In genomic region chr12:3364076-3364475, GRCm38 (mm10) we compare ENCODE assay signal across 13 mouse cellular contexts. TPM values are rescaled to one million over a fixed set of nuclear protein-coding genes. Genes with fewer than 3 reads are reported as not detected.
DNase-seq lines count a peak whose midpoint lies in the region; ATAC-seq and TF ChIP-seq lines count a peak whose summit lies in the region.
"Had no signal": no experiment of that assay in that cellular context is flagged by ENCODE, and none has a peak within 500 bp of the region (broad histone marks: within the 10 kb centered on the region; RNA-seq: fewer than 3 reads in every experiment).

No protein-coding gene starts in this region.

- no peak overlapping the region for H3K9ac ChIP-seq in midbrain, embryonic 11.5 days (ENCODE audit: low read length)
- H3K9ac ChIP-seq in forebrain, embryonic 15.5 days (replicated peaks), result no peak overlapping the region
- no peak overlapping the region for H3K9ac ChIP-seq in hindbrain, postnatal 0 days (replicated peaks; ENCODE audit: low read length)
- no peak overlapping the region for H3K9ac ChIP-seq in neural tube, embryonic 15.5 days (replicated peaks)

- H3K9me3 ChIP-seq in midbrain, embryonic 10.5 days (replicated peaks), result peaks cover 15% of the 10 kb centered on the region
- H3K9me3 ChIP-seq in midbrain, embryonic 11.5 days (ENCODE audit: control insufficient read depth, low read length), result no peaks in the 10 kb centered on the region; the same call in 1 of the 2 replicates
- peaks cover 7% of the 10 kb centered on the region; the same call in 1 of the 2 replicates for H3K9me3 ChIP-seq in forebrain, embryonic 15.5 days
- H3K9me3 ChIP-seq in hindbrain, postnatal 0 days (ENCODE audit: low read length), result no peaks in the 10 kb centered on the region
- no peaks in the 10 kb centered on the region for H3K9me3 ChIP-seq in neural tube, embryonic 15.5 days (replicated peaks)
- H3K9me3 ChIP-seq: liver, embryonic 13.5 days had no signal

- TF ChIP-seq CTCF in hindbrain, postnatal 0 days (IDR thresholded peaks at IDR 0.05; ENCODE audit: low read depth), result no peak

- no peak for ATAC-seq in midbrain, embryonic 11.5 days (ENCODE audit: low FRiP score)
- ATAC-seq in forebrain, embryonic 15.5 days (replicated peaks), result peak; percentile 1; the same call in 1 of the 2 replicates
- no peak for ATAC-seq in hindbrain, postnatal 0 days
- peak; percentile 7 for ATAC-seq in neural tube, embryonic 15.5 days (ENCODE audit: low FRiP score)

- H3K27me3 ChIP-seq in midbrain, embryonic 10.5 days (ENCODE audit: low read depth, poor library complexity, severe bottlenecking), result peaks cover 6% of the 10 kb centered on the region; the same call in 1 of the 2 replicates
- no peaks in the 10 kb centered on the region for H3K27me3 ChIP-seq in midbrain, embryonic 11.5 days (ENCODE audit: control insufficient read depth, insufficient read depth, low read length)
- no peaks in the 10 kb centered on the region for H3K27me3 ChIP-seq in forebrain, embryonic 15.5 days
- H3K27me3 ChIP-seq in hindbrain, postnatal 0 days (ENCODE audit: insufficient read depth, low read length), result no peaks in the 10 kb centered on the region
- H3K27me3 ChIP-seq in neural tube, embryonic 15.5 days (replicated peaks), result no peaks in the 10 kb centered on the region
- H3K27me3 ChIP-seq: CH12.LX had no signal

- no peak for DNase-seq in midbrain, embryonic 10.5 days (ENCODE audit: low spot score)
- DNase-seq in midbrain, embryonic 11.5 days (ENCODE audit: low spot score, missing footprints), result no peak
- no peak for DNase-seq in hindbrain, postnatal 0 days (ENCODE audit: low spot score)
- no peak for DNase-seq in gastrocnemius, postnatal 4 days (ENCODE audit: low spot score in 2 of 2)
- no peak for DNase-seq in Muller cell, postnatal 12 days (ENCODE audit: inconsistent ontology term)
- DNase-seq in thymus, postnatal 36 days, result no peak
- DNase-seq: adrenal gland, postnatal 10 days; gastrocnemius, postnatal 25 days; liver, embryonic 13.5 days; lung, postnatal 10 days had no signal

- no peak overlapping the region for H3K4me2 ChIP-seq in midbrain, embryonic 11.5 days
- no peak overlapping the region for H3K4me2 ChIP-seq in forebrain, embryonic 15.5 days (replicated peaks)
- H3K4me2 ChIP-seq in hindbrain, postnatal 0 days (ENCODE audit: low read depth, low read length), result no peak overlapping the region
- H3K4me2 ChIP-seq in neural tube, embryonic 15.5 days, result peak overlapping the region; percentile 84

- no peak overlapping the region for H3K4me3 ChIP-seq in midbrain, embryonic 10.5 days
- no peak overlapping the region for H3K4me3 ChIP-seq in midbrain, embryonic 11.5 days (ENCODE audit: low read depth, low read length)
- H3K4me3 ChIP-seq in forebrain, embryonic 15.5 days, result no peak overlapping the region
- no peak overlapping the region for H3K4me3 ChIP-seq in hindbrain, postnatal 0 days (ENCODE audit: low read length)
- peak overlapping the region; percentile 78; the same call in 1 of the 2 replicates for H3K4me3 ChIP-seq in neural tube, embryonic 15.5 days (replicated peaks)

- H3K27ac ChIP-seq in midbrain, embryonic 10.5 days (replicated peaks), result peak overlapping the region; percentile 90; the same call in 1 of the 2 replicates
- H3K27ac ChIP-seq in midbrain, embryonic 11.5 days (ENCODE audit: low read depth, low read length), result no peak overlapping the region; the same call in 1 of the 2 replicates
- peak overlapping the region; percentile 97 for H3K27ac ChIP-seq in forebrain, embryonic 15.5 days (replicated peaks)
- H3K27ac ChIP-seq in hindbrain, postnatal 0 days, result peak overlapping the region; percentile 90
- peak overlapping the region; percentile 97 for H3K27ac ChIP-seq in neural tube, embryonic 15.5 days (replicated peaks)
- H3K27ac ChIP-seq: liver, embryonic 13.5 days had no signal

- WGBS in midbrain, embryonic 10.5 days, result 92% methylated on average over 5 of the region's 5 CpGs
- WGBS in midbrain, embryonic 11.5 days, result 93% methylated on average over 5 of the region's 5 CpGs
- WGBS in forebrain, embryonic 15.5 days, result 85% methylated on average over 5 of the region's 5 CpGs
- WGBS in hindbrain, postnatal 0 days, result 72% methylated on average over 5 of the region's 5 CpGs
- 57% methylated on average over 5 of the region's 5 CpGs for WGBS in neural tube, embryonic 15.5 days

- peaks cover 40% of the 10 kb centered on the region for H3K4me1 ChIP-seq in midbrain, embryonic 10.5 days
- H3K4me1 ChIP-seq in midbrain, embryonic 11.5 days (ENCODE audit: control insufficient read depth, insufficient read depth, low read length), result peaks cover 17% of the 10 kb centered on the region
- H3K4me1 ChIP-seq in forebrain, embryonic 15.5 days, result peaks cover 35% of the 10 kb centered on the region
- peaks cover 28% of the 10 kb centered on the region for H3K4me1 ChIP-seq in hindbrain, postnatal 0 days (ENCODE audit: insufficient read depth, low read length)
- peaks cover 39% of the 10 kb centered on the region for H3K4me1 ChIP-seq in neural tube, embryonic 15.5 days

- H3K36me3 ChIP-seq in midbrain, embryonic 10.5 days, result peaks cover 18% of the 10 kb centered on the region
- peaks cover 11% of the 10 kb centered on the region for H3K36me3 ChIP-seq in midbrain, embryonic 11.5 days (ENCODE audit: control insufficient read depth, insufficient read depth, low read length)
- H3K36me3 ChIP-seq in forebrain, embryonic 15.5 days, result peaks cover 17% of the 10 kb centered on the region
- no peaks in the 10 kb centered on the region; the same call in 1 of the 2 replicates for H3K36me3 ChIP-seq in hindbrain, postnatal 0 days (ENCODE audit: insufficient read depth, low read length)
- H3K36me3 ChIP-seq in neural tube, embryonic 15.5 days, result peaks cover 15% of the 10 kb centered on the region
- H3K36me3 ChIP-seq: liver, embryonic 13.5 days had no signal

RNA-seq across cellular contexts. Expression of gene Kif3c, which starts 0.9 kb away (rescaled TPM):
- 19.9 and 28.5 TPM in 2 replicates for polyA plus RNA-seq in midbrain, embryonic 10.5 days (2016; fragmentation: Nextera tagmentation; extraction: Ambion mirVana)
- polyA plus RNA-seq in midbrain, embryonic 11.5 days (2014; fragmentation: Nextera tagmentation; extraction: Ambion mirVana), result 24.0 and 25.7 TPM in 2 replicates
- polyA plus RNA-seq in forebrain, embryonic 15.5 days (2015; fragmentation: Nextera tagmentation; extraction: Ambion mirVana), result 104 and 106 TPM in 2 replicates
- 142 and 150 TPM in 2 replicates for total RNA-seq in hindbrain, postnatal 0 days (2014; rRNA removed)
- 56.0 and 58.5 TPM in 2 replicates for polyA plus RNA-seq in hindbrain, postnatal 0 days (2015; fragmentation: Nextera tagmentation; extraction: Ambion mirVana)
- polyA plus RNA-seq in neural tube, embryonic 15.5 days (2015; fragmentation: Nextera tagmentation; extraction: Ambion mirVana), result 64.9 and 74.1 TPM in 2 replicates
- 10 to 100 TPM; 12.7 to 12.8 TPM for total RNA-seq in gastrocnemius, postnatal 4 days (2021)

RNA-seq across cellular contexts. Expression of gene Rab10, which starts 54.3 kb away (rescaled TPM):
- 83.2 and 86.2 TPM in 2 replicates for polyA plus RNA-seq in midbrain, embryonic 10.5 days (2016; fragmentation: Nextera tagmentation; extraction: Ambion mirVana)
- polyA plus RNA-seq in midbrain, embryonic 11.5 days (2014; fragmentation: Nextera tagmentation; extraction: Ambion mirVana), result 118 and 124 TPM in 2 replicates
- polyA plus RNA-seq in forebrain, embryonic 15.5 days (2015; fragmentation: Nextera tagmentation; extraction: Ambion mirVana), result 142 and 149 TPM in 2 replicates
- total RNA-seq in hindbrain, postnatal 0 days (2014; rRNA removed), result 202 and 220 TPM in 2 replicates
- polyA plus RNA-seq in hindbrain, postnatal 0 days (2015; fragmentation: Nextera tagmentation; extraction: Ambion mirVana), result 133 and 140 TPM in 2 replicates
- polyA plus RNA-seq in neural tube, embryonic 15.5 days (2015; fragmentation: Nextera tagmentation; extraction: Ambion mirVana), result 135 and 148 TPM in 2 replicates
- 100 to 1,000 TPM; 196 to 210 TPM for total RNA-seq in gastrocnemius, postnatal 4 days (2021)

Comparison
In these comparisons a context has a peak if more than half of its experiments do, and no peak if none do; other contexts are left out.
1. ATAC-seq: peak in forebrain, embryonic 15.5 days (single experiment) and neural tube, embryonic 15.5 days (single experiment); none in midbrain, embryonic 11.5 days (single experiment) and hindbrain, postnatal 0 days (single experiment).